Mouse (Mus musculus) kidney, postnatal 25 days (tissue): ENCODE results near the gene Klk12.
A peak's percentile ranks its signal among the peaks of the same experiment; 100 is the strongest.

Experiments used
- DNase-seq, 2 experiments: peaks; one replicate each; pipeline ENCODE4 v3.0.0; 2021; ENCODE audit warnings: mixed read lengths in 2 of 2

Klk12 gene

DNA sequence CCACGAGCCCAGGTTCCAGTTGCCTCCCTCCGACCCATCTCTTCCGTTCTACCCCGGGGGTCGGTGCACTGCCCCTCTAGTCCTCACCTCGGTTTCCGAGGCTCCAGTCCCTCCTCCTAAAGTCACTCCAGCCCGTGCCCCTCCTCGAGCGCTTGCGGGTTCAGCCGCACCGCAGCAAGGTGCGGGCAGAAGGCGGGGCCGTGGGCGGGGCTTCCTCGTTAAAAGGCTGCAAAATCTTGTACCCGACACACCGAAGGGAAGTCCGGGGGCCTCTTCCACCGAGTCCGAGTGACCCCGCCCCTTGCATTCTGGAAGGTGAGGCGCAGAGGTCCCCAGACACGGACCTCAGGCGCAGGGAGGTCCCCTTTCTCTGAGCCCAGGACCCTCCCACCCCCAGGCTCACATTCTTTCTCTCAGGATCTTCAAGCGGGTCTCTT, 28.7 kb downstream of the Klk12 start, which contains the start of gene Klk8:
TSS of gene Klk8 (plus strand) at position 245 of the 437 bp plus-strand sequence.
- DNase-seq: peak; percentile 33 to 52

DNA sequence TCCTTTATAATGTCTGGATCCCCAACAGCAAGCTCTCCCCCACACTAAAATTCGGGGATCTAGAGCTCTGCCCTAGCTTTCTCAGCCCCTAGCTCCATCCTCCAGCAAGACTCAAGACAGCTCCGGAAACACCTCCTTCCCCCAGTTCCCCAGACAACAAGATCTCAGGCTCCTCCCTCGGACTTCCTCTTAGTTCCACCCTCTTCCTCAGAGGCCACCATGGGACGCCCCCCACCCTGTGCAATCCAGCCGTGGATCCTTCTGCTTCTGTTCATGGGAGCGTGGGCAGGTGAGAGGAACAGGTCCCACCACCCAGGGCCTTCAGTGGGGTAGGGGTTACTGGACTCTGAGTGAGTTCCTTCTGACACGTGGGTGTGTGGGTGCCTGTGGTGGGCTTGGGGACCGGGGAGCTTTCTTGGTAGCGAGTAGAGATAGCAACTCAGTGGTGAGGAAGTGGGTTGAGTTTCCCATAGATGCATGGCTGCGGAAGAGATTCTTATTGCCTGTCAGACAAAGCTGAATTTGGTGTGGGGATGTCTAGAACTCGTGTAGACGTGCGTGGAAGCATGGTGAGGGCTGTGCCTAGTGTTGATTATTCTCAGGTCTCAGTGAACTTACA, 29.3 kb downstream of the Klk12 start:
- DNase-seq: peak in 1 of 2 experiments; percentile 6

DNA sequence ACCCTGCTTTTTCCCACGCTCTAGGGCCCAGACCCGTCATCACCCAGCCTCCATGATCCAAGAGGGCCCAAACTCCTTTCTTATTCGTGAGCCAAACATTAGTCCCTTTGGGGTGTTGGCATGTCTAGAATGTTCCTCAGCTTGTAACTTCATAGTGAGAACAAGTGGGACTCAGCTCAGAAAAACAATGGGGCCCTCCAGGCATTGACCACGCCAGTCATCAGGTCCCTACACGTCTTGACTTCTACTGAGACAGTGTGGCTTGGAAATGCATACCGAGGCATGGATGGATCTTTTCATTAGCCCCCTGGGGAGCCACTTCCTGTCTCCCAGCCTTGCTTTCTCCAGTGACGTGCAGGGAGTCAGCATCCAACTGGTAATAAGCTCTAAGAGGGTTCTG, 31.2 kb downstream of the Klk12 start:
- no peak for DNase-seq

DNA sequence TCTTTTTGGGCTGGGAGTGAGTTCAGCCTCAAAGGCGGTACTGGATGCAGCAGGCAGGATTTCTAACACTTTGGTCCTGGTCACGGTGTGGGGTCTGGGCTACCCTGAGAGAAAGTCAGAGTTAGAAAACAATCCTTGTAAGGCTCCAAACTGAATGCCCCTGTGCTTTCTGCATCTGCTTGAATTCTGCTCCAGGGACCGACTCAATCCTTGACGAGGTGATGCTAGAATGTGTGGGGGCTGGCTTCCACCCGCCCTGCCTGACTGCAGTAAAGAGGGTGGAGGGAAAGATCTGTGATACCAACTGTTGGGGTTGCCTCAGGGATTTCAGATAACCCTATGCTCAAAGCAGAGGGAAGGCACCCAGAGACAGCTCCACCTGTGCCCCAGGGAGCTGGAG, 42.3 kb downstream of the Klk12 start, which contains the start of gene Klk7:
TSS of gene Klk7 (plus strand) at position 301 of the 400 bp plus-strand sequence.
- DNase-seq: no peak

DNA sequence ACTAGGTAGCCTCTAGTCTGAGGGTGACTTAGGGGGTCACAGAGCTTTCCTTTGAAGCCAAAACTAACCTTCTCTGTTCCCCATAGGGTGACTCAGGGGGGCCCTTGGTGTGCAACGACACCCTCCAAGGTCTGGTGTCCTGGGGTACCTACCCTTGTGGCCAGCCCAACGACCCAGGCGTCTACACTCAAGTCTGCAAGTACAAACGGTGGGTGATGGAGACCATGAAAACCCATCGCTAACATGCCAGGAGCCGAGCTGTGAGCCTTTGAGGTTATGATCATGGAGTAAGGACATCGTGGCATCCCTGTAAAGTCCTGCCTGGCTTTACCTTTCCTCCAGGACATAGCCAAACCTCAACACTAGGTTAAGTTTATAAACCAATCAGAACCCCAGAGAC, 46.5 kb downstream of the Klk12 start:
- DNase-seq: no peak

DNA sequence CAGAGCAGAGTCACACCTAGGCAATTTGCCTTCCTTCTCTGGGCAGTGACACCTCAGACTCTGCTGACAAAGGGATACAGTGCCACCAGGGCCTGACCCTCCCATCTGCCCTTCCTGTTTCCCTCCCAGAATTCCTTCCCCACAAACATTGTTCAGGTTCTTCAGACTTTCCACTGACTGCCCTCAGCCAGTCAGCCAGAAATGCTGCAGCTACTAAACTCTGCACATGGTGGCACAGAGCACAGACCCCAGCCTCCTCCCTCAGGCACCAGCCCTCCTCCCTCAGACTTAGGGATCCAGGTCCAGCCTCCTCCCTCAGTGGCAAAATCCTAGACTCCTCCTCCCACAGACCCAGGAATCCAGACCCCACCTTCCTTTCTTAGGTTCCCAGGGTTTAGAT, 48.0 kb downstream of the Klk12 start:
- DNase-seq: no peak

DNA sequence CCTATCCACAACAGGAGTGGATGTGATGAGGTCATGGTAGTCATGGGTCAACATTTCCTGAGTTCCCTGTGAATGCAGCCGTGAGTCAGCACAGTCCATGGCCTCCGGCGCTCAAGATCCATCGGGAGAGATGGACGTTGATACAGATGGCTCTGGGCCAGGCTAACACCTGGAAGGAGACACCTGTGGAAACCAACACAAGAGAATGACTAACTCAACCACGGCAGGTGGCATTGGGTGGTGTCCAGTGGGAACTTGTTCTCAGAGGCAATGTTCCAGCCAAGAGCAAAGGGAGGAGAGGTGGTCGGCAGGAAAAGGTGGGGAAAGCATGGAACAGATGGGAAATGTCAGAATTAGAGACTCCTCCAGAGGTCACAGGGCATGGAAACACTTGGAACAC, 52.9 kb downstream of the Klk12 start:
- DNase-seq: no peak
